Mouse (Mus musculus): ENCODE results near the gene Gdnf.
A peak's percentile ranks its signal among the peaks of the same experiment; 100 is the strongest.

The Gdnf gene

DNA sequence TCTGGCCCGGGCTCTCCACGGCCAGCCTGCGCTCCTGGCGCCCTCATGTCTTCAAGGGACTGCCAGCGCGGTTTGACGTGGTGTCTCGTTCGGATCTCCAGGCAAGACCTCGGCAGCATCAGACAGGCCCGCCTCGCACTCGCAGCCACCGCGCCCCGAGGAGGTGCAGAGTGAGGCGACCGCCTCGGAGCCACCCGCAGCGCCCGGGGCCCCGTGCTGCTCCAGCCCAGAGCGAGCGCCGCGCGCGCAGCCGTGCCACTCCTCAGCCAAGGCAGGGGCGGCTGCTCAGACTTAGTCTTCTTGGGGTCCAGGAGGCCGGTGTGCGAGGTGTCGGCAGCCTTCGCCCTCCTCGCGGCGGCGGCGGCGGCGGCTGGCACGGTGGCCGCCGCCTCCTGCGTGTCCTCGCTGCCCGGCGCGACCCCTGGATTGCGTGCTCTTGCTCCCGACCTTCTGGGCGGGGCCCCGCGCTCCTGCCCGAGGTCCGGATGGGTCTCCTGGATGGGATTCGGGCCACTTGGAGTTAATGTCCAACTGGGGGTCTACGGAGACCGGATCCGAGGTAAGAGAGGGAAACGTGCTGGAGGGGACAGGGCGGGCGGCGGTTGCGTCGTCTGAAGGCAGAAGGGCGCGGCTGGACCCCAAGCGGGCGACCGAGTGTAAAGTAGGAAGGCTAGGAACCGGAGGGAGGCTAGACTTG is at the start of gene Gdnf:
TSS of gene Gdnf (plus strand) at position 291 of the 697 bp plus-strand sequence.
- peak in 1 of 2 experiments; percentile 28 for DNase-seq (ENCODE audit: low spot score in 2 of 2)

DNA sequence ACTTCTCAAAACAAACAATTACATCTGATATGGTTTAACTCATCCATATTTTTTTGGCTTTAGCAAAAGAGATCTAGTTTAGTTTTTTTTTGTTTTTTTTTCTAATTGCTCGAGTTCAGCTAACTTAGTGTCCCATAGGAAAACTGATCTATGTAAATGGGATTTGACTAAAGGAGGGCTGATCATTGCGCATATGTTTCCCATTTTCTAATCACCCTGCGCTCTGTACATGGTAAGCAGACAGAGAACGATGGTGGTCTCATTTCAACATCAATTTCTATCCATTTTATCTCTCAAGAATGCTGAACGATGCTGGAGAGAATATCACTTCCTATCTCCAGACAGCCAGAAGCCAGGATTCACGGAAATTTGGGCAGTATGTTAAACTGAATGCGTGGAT is 43.5 kb upstream of the Gdnf start:
- no peak for DNase-seq (ENCODE audit: low spot score in 2 of 2)

DNA sequence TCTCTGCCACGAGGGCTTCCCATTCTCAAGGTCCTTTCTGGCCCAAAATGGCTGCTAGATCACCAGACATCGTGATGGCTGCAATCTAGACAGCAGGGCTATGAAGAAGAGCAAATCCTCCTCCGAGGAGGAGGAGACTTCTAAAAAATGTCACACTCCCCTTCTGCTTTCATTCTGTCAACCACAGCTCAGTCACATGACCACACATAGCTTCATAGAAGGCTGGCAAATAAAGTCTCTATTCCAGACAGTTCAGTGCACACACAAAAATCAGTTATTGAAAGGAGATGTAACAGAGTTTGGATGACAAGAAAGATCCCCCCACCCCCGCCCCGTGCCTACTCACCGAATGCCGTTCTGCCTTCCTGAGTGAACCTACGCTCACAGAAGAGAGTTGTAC is 37.7 kb upstream of the Gdnf start:
- no peak for DNase-seq (ENCODE audit: low spot score in 2 of 2)

DNA sequence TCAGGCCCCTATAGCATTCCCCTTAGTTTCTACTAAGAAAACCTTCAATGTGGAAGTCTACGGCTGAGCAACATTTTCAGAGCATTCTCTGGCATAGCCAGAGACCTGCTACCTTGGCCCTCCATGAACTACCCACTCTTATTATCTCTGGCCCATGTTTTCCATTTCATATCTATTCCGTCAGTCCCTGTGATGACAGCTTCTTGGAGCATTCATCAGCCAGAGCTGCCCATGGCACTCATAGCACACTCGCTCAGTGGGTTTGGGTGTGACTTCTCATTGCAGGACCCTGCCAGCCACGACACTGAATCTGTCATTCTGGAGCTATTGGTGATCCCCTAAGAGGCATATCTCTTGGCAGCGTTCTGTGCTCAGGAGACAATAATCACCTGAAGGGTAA is 29.1 kb upstream of the Gdnf start:
- DNase-seq (ENCODE audit: low spot score in 2 of 2), result no peak

DNA sequence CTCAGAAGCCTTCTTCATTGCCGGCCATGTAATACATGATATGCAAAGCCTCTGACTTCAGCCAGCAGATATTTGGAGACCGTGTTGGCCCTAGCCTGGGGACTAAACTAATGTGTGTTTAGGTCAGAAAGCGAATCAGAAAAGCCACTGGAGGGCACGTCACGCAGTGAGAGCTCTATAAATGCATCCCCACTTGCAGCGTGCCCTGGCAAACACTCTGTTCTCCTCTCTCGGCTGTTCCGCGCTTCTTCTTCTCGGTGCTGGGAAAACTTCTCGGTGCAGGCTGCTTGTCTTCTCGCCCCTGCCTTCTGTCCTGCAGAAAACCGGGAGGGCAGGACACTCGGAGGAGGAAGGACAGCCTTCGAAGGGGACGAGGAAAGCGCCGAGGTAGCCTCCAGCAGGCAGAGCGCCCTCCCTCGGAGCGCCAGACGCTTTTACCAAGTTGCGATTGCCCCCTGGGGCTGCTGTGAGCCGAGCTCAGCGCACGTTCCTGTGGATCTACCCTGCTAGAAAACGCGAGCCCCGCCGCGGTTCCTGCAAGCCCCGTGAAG is 730 bp upstream of the Gdnf start:
- peak in 1 of 2 experiments; percentile 26 for DNase-seq (ENCODE audit: low spot score in 2 of 2)

DNA sequence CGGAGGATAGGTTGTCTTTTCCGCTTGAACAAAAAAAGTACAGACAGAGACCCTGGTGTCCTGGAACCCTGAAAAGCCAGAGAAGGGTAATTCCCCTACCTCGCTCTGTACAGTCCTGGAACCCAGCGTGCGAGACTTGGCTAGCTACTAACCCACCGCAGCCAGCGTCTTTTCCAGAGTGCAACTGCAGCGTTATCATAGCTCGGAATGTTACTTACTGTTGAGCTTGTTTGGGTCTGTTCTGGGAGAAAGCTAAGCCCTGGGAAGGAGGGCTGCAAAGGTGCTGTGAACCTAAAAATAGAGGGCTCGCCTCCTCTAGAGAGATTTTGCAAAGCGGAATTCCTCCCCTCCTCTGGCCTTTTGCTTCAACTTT is 593 bp downstream of the Gdnf start:
- DNase-seq (ENCODE audit: low spot score in 2 of 2), result no peak

DNA sequence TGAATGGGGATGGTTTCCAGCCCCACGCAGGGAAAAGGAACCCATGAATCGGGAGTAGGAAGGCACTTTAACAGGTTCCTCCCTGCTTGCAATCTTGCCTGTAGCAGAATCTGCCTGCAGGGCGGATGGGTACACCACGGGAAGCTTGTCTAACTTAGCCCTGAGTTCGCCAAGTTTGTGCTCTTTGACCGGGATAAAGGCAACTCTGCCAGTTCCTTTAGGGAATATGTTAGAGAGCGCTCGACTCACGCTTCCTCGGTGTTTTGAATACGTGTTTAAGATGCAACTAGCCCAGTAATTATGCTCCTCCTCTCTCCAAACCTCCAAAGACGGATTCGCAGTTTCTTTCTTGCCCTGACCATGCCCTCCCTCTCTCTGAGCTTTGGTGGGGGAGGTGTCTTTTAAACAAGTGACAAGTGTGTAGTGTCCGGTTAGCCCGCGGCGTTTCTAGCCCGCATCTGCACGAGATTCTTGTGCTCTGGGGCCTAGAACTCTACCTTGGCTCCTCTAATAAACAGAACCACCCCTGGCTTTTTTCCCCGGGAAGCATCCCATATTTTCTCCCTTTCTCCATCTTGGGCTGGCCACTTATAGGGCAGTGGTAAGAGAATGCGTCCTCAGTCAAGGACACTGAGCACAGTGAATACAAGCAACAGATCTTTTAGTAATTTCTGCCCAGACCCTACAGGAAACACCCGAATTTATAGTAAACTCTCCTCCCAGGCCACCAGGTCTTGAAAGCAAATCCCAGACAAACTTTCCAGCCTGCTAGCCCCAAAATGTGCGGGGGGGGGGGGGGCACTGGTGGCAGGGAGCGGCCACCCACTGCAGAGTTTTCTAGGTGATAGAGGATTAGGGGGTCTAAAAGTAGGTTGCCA is 1.4 kb downstream of the Gdnf start:
- no peak for DNase-seq (ENCODE audit: low spot score in 2 of 2)

DNA sequence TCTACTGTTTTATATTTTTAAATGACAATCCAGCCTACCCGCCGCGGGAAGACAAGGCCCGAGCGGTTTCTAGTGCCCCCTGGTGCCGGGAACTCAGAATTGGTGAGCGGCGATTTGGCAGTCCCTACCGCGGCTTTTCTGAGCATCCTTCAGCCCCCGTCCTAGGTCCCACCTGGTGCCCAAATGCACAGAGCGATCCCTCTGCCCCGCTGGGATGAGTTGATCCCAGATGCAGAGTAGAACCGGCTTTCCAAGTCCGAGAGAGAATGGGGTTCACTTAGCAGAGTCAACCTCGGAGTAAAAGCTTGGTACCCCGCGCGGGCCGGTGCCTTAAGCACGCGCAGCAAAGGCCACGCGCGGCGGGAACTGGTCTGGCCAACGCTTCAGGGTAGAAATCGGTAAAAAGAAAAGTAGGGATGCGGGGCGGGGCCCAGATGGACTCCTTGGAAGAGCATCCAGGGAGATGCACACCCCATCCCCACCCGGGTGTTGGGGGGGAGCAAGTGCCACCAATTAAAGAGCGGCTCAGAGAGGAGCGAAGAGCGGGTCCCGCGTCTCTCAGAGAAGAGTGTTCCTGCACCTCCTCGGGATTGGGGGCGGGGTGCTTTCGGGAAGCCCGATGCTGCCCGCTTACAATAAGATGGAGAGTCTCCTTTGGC is 2.4 kb downstream of the Gdnf start:
- peak; percentile 65 to 81 for DNase-seq (ENCODE audit: low spot score in 2 of 2)

DNA sequence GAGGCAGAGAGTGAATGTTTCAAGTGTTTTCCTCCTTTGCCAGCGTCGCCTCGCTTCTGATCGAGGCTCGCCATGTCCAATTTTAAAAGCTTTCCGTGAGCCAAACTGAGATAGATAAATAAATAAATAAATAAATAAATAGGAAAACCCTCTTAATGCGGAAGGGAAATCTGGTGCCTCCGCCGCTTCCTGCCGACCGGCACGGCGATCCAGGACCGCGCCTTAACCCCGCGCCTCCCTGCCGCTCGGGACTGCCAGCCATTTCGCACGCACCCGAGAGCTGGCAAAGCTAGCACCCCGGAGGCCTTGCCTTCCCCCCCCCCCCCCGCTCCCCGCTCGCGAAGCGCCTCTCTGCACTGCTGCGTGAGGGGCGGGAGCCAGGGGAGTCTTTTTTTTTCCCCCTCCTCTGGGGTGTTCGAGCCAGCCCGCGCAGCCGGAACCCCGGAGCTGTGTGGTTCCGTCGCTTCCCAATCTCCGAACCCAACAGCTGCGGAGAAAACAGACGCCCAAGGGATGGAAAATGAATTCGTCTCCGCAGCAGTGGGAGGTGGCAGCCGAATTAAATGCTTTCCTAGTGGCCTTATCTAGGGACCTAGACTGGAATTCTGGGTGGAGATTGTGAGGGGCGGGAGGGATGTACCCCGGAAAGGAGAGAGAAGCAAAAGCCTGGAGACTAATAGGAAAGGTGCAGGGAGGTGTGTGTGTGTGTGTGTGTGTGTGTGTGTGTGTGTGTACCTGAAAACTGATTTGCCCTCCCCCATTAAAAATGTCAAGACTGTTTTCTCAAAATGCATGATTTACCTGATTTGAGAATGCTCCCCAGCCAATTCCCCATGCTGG is 3.1 kb downstream of the Gdnf start:
- DNase-seq (ENCODE audit: low spot score in 2 of 2), result no peak

DNA sequence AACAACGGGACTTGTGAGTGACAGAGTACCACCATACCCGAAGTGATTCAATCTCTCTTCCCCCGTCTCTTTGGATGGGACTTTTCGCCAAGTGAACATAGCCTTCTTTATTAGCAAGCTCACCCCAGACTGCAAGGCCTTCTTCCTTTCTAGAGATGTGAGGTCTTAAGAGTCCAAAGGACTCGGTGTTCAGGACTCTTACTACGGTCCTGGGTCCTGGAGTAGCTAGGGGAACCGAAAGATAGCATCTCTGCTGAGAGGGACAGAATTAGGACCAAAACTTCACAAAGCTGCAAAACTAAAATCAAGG is 3.7 kb downstream of the Gdnf start:
- DNase-seq (ENCODE audit: low spot score in 2 of 2), result no peak

DNA sequence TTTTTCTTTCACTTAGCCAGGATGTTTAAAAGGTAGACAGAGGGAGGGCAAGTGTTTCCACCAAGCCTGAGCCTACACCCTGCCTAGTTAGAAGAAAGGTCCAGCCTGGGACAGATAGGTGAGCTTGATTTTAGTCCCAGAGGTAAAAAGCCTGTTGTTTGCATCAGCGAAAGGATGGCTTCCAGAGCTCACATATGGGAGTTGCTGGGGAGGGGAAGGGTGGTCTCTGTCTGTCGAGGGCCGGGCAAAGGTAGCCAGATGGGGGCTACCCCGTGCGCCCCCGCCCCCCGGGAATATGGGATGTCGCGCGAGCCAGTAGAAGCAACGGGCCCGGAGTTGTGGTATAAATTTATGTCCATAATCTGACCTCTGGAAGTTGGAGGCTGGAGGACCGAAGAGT is 4.3 kb downstream of the Gdnf start:
- no peak for DNase-seq (ENCODE audit: low spot score in 2 of 2)

DNA sequence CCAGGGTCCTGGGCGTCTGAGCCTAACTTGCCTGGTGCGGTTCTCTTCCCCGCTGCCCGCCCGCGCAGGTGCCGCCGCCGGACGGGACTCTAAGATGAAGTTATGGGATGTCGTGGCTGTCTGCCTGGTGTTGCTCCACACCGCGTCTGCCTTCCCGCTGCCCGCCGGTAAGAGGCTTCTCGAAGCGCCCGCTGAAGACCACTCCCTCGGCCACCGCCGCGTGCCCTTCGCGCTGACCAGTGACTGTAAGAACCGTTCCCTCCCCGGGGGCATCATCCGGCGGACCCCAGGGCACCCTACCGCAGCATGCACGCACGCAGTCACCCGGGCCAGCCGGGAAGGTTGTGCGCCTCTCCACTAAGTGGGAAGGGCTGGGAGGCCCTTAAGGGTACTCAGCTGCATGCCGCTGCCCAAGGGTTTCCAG is 4.9 kb downstream of the Gdnf start:
- DNase-seq (ENCODE audit: low spot score in 2 of 2), result no peak

DNA sequence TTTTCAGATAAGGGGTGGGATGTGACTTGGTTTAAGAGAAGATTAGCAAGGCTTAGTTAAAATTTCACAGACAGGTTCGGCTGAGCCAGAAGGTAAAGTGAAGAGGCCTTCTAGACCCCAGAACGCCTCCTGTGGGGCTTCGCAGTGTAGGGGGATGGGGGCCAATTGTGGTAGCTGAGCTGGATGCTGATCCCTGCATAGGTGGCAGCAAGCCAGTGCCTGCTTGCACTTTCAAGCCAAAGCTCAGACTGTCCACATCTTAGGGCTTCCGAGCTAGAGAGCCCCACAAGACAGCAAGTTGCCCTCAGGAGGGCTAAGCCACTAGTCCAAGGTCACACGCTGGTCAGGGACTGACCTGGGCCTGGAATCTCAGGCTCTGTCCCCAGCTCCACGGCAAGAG is 13.2 kb downstream of the Gdnf start:
- no peak for DNase-seq (ENCODE audit: low spot score in 2 of 2)

DNA sequence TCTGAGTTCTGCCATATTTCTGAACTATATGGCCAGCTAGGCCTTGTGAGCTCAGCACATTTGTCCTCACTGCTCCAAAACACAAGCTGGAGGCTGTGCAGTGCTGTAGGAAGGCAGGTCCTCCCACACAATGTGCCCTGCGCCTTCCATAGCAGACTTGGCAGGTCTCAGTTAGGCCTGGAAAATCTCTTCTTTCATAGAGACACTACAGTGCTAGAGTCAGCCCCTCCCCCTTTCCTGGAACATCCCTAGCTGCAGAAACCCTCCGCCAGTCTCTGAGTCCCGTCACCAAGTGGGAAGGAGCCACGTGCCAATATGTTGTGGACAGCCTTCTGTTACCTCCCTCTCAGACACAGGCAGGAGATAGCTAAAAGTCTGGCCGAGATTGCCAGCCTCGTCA is 14.9 kb downstream of the Gdnf start:
- no peak for DNase-seq (ENCODE audit: low spot score in 2 of 2)

DNA sequence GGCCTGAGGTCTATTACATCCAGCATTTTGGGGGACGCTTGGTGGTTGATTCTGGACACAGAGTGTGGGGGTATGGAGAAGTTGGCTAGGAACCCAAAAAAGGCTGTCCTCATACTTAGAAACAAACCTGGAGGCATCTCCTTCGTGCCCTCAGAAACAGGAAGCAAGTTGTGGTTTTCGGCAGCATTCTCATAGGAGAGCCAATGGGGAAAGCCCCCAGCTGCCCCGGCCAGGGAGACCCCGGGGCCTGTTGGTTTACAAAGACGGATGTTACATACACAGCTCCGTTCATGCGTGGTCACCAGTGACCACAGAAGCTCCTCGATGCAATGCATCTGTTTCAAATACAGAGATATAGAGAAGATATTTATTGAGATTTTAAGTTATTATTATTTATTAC is 24.8 kb downstream of the Gdnf start:
- no peak for DNase-seq (ENCODE audit: low spot score in 2 of 2)

DNA sequence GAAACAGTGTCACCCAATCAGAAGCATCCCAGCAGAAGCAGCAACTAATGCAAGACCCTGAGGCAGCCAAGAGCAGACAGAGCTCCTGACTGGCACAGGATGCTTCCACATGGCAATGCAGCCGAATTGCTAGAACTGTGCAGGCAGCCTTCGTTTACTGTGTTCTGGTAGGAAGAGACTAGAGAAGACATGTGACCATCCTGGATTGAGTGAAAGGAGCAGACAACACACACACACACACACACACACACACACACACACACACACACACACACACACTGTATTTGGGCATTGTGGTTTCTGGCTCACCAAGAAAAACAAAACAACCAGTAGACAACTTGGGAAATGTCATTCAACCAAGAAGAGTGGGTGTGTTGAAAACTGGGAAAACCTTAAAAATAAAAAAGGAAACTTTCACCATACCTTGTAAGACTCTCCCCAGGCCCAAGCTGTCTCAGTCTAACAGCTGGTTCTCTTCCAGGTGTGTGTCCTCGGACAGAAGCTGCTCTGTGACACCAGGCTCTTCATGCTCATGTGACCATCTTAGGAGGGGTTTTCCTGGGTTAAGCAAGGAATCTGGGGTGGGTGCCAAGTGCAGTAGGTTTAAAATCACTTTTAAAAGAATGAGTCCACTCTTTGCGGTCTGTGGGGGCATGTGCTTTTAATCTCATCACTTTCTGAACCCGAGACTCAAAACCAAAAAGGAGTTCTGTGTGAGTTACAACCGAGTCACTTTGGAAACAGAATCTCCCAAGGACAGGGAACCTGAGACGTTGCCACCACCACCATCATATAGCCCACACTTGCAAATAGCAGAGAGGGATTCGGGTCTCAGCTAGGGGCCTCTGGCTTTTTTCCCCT is 27.6 kb downstream of the Gdnf start:
- no peak for DNase-seq (ENCODE audit: low spot score in 2 of 2)

DNA sequence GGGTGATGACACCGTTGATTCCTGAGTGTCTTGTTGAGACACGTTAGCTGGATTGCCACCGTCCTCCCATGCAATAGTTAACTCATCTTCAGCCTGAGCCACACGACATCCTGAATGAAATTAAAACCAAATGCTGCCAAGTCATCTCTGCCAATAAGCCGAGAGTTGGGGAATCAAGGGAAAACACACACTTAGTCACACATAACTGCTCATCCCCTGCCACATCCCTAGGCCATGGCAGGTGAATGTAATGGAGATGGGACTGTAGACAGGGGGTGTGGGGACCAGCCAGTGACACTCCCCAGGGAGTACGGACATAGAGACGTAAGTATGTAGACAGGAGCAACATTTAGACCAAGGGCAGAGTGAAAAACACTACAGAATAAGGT is 28.3 kb downstream of the Gdnf start:
- no peak for DNase-seq (ENCODE audit: low spot score in 2 of 2)

DNA sequence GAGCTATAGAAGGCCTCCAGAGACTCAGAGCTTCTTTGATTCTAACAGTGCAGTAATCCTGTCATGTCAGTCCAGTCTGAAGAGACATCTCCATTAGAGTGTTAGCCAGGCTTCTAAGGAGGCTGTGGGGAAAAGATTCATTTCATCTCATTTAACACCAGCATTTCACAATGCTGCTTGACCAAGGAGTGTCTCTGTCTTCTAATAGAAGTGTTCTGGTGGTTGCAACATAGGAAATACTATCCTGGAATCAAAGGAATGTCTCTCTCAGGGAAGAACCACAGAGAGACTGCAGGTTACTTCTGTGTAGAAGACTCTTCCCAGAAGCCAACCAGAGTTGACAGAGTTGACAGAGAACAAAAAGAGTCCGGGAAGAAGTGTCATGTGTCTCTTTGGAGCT is 31.0 kb downstream of the Gdnf start:
- DNase-seq (ENCODE audit: low spot score in 2 of 2), result no peak

DNA sequence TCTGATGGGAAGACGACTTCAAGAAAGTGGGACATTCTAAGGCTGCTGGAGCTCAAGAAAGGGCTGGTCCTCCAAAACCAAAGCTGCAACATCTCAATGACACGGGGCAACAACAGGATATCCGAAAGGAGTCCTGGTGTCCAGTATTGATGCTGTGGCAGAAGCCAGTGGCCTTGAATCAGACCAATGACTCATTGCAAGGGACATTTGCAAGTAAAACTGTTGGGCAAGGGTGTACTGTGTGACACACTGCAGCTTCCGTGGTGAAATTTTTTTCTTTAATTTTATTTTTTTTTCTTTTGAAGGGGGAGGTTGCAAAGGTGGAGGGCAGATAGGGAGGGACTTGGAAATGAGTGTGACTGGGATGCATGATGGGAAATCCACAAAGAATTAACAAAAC is 31.8 kb downstream of the Gdnf start:
- DNase-seq (ENCODE audit: low spot score in 2 of 2), result no peak

DNA sequence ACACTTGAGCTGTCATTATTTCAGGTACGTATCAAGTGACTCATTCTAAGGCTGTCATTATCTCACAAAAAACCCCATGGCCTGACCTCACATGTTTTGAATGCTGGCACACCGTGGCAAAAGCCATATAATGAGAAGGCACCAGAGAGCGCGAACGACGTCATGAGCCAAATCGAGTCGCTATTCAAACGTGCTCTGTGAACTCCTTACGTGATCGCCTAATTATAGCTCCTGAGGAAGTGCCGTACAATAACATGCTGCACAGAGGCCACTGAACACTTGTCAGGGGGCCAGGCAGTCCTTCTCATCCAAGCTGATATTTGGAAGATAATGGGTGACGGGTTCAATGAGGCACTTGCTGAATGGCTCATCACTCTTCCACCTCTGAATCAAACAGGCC is 46.8 kb downstream of the Gdnf start:
- no peak for DNase-seq (ENCODE audit: low spot score in 2 of 2)

DNA sequence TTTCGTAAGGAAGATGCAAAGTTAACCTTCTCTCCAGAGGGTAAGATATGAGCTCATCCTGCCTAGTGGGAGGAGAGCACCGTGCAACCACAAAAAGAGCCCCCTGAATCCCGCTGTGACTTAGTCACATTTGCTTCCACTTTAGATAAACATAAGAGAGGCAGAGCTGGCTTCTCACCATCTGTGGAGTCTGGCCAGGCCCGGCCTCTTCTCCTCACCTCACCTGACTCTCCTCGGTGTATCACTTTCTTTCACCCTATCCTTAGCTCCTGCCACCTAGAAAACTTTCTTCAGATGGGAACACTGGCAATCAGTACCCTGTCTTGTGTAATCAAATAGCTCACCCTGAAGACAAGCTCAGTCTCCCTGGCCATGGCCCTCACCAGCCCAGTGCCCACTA is 48.2 kb downstream of the Gdnf start:
- DNase-seq (ENCODE audit: low spot score in 2 of 2), result no peak
